Mouse (Mus musculus) midbrain, embryonic 13.5 days (tissue): Measurements from ENCODE around the gene Defb23. TPM values are rescaled to one million over a fixed set of nuclear protein-coding genes. Genes with fewer than 3 reads are reported as not detected.

Experiments
- ATAC-seq: fragments of 200-750 bp; cut with Nextera tagmentation; 2 replicates; pipeline ENCODE4 v1.8.0; 2017; ENCODE audit warnings: mild to moderate bottlenecking, moderate TSS enrichment, moderate library complexity
- H3K27ac ChIP-seq: fragments of 300-500 bp; sonication (generic); 2 replicates; pipeline ENCODE4 v1.5.1; 2015; ENCODE audit warnings: inconsistent platforms, mild to moderate bottlenecking, moderate library complexity
- H3K27me3 ChIP-seq: fragments of 300-500 bp; sonication (generic); 2 replicates; pipeline ENCODE4 v1.6.1; 2015; ENCODE audit warnings: mild to moderate bottlenecking, inconsistent platforms
- H3K36me3 ChIP-seq: fragments of 300-500 bp; sonication (generic); 2 replicates; pipeline ENCODE4 v1.6.1; 2015; ENCODE audit warnings: mild to moderate bottlenecking, inconsistent platforms
- H3K4me1 ChIP-seq: fragments of 300-500 bp; sonication (generic); replicated peaks from 2 replicates; pipeline ENCODE4 v1.6.1; 2015; ENCODE audit warnings: inconsistent platforms
- H3K4me2 ChIP-seq: fragments of 300-500 bp; sonication (generic); replicated peaks from 2 replicates; pipeline ENCODE4 v1.6.1; 2015; ENCODE audit warnings: moderate library complexity, mild to moderate bottlenecking, inconsistent platforms
- H3K4me3 ChIP-seq: fragments of 300-500 bp; sonication (generic); replicated peaks from 2 replicates; pipeline ENCODE4 v1.5.1; 2015; ENCODE audit warnings: mild to moderate bottlenecking, inconsistent platforms
- H3K9ac ChIP-seq: fragments of 300-500 bp; sonication (generic); replicated peaks from 2 replicates; pipeline ENCODE4 v1.6.1; 2015; ENCODE audit warnings: mild to moderate bottlenecking, inconsistent platforms
- H3K9me3 ChIP-seq: fragments of 300-500 bp; sonication (generic); 2 replicates; pipeline ENCODE4 v1.6.1; 2016; ENCODE audit warnings: mild to moderate bottlenecking, inconsistent platforms
- WGBS: fragments of 180-500 bp; shearing (Covaris S2); methylation state at CpG from one replicate; pipeline ENCODE4 v1.1.7; 2015; 5-methylcytosine and 5-hydroxymethylcytosine counted together
- polyA plus RNA-seq: library from polyadenylated mRNA; unstranded; fragments of >200 nt; fragmentation: Nextera tagmentation; extraction: Ambion mirVana; gene quantifications from 2 replicates; pipeline ENCODE4 v1.2.1, GENCODE M21; 2015

Defb23 gene
- polyA plus RNA-seq: not detected in 2 replicates

- Histone ChIP-seq H3K27ac (no peak within 1 kb of the TSS), H3K9me3 (no peaks in the 10 kb centered on the region), H3K27me3 (no peaks in the 10 kb centered on the region), H3K9ac (no peak within 1 kb of the TSS), H3K4me3 (no peak within 1 kb of the TSS), H3K36me3 (no peaks in the 10 kb centered on the region), H3K4me1 (no peaks in the 10 kb centered on the region), H3K4me2 (no peak within 1 kb of the TSS)
- ATAC-seq: no peak
- WGBS: 88% methylated on average over 3 of the region's 3 CpGs
Observed at GRCm38 (mm10) chr2:152464570-152465150, at the start of gene Defb23. Defb23 (minus strand) TSS chr2:152464620.

- Histone ChIP-seq H3K4me3 (no peak within 1 kb of the TSS), H3K36me3 (no peaks in the 10 kb centered on the region), H3K27ac (no peak within 1 kb of the TSS), H3K9me3 (no peaks in the 10 kb centered on the region), H3K4me1 (no peaks in the 10 kb centered on the region), H3K4me2 (no peak within 1 kb of the TSS), H3K9ac (no peak within 1 kb of the TSS), H3K27me3 (no peaks in the 10 kb centered on the region)
- no peak for ATAC-seq
- WGBS: 82% methylated on average over 1 of the region's 1 CpGs
Observed at GRCm38 (mm10) chr2:152511592-152511991, 47.2 kb upstream of the Defb23 start, which contains the start of gene Defb26. Defb26 (minus strand) TSS chr2:152511692.

GRCm38 (mm10) chr2:152503950-152504349 lies 39.5 kb upstream of the Defb23 start:
- H3K4me3 ChIP-seq: no peak overlapping the region
- no peak overlapping the region for H3K9ac ChIP-seq
- H3K4me1 ChIP-seq: no peaks in the 10 kb centered on the region
- no peaks in the 10 kb centered on the region for H3K9me3 ChIP-seq
- H3K27me3 ChIP-seq: no peaks in the 10 kb centered on the region
- no peaks in the 10 kb centered on the region for H3K36me3 ChIP-seq
- WGBS: 80% methylated on average over 2 of the region's 2 CpGs
- no peak for ATAC-seq
- no peak overlapping the region for H3K27ac ChIP-seq
- H3K4me2 ChIP-seq: no peak overlapping the region

- WGBS: 80% methylated on average over 6 of the region's 6 CpGs
- no peaks in the 10 kb centered on the region for H3K27me3 ChIP-seq
- no peaks in the 10 kb centered on the region for H3K36me3 ChIP-seq
Observed at GRCm38 (mm10) chr2:152500863-152501229, 36.4 kb upstream of the Defb23 start.

GRCm38 (mm10) chr2:152500204-152500862 lies 35.9 kb upstream of the Defb23 start:
- Histone ChIP-seq H3K4me3 (no peak overlapping the region), H3K4me1 (no peaks in the 10 kb centered on the region), H3K4me2 (no peak overlapping the region), H3K9ac (no peak overlapping the region), H3K27me3 (no peaks in the 10 kb centered on the region), H3K36me3 (no peaks in the 10 kb centered on the region), H3K27ac (no peak overlapping the region), H3K9me3 (no peaks in the 10 kb centered on the region)
- 82% methylated on average over 7 of the region's 7 CpGs for WGBS
- ATAC-seq: no peak

More at GRCm38 (mm10) chr2:152500863-152501229, 36.4 kb upstream of the Defb23 start:
- no peak overlapping the region for H3K4me3 ChIP-seq
- no peak overlapping the region for H3K4me2 ChIP-seq
- no peak overlapping the region for H3K9ac ChIP-seq
- ATAC-seq: no peak
- H3K27ac ChIP-seq: no peak overlapping the region
- no peaks in the 10 kb centered on the region for H3K4me1 ChIP-seq
- no peaks in the 10 kb centered on the region for H3K9me3 ChIP-seq

- Histone ChIP-seq H3K27me3 (no peaks in the 10 kb centered on the region), H3K4me2 (no peak overlapping the region), H3K27ac (no peak overlapping the region), H3K4me1 (no peaks in the 10 kb centered on the region), H3K9ac (no peak overlapping the region), H3K4me3 (no peak overlapping the region), H3K36me3 (no peaks in the 10 kb centered on the region), H3K9me3 (no peaks in the 10 kb centered on the region)
- ATAC-seq: no peak
- 81% methylated on average over 6 of the region's 6 CpGs for WGBS
Observed at GRCm38 (mm10) chr2:152498020-152498419, 33.6 kb upstream of the Defb23 start.

- Histone ChIP-seq H3K27me3 (no peaks in the 10 kb centered on the region), H3K4me1 (no peaks in the 10 kb centered on the region), H3K36me3 (no peaks in the 10 kb centered on the region), H3K9me3 (no peaks in the 10 kb centered on the region), H3K4me3 (no peak overlapping the region), H3K27ac (no peak overlapping the region), H3K9ac (no peak overlapping the region), H3K4me2 (no peak overlapping the region)
- ATAC-seq: no peak
- WGBS: 79% methylated on average over 6 of the region's 6 CpGs
Observed at GRCm38 (mm10) chr2:152493151-152493550, 28.7 kb upstream of the Defb23 start.

- no peak within 1 kb of the TSS for H3K27ac ChIP-seq
- H3K4me1 ChIP-seq: no peaks in the 10 kb centered on the region
- H3K4me2 ChIP-seq: no peak within 1 kb of the TSS
- no peaks in the 10 kb centered on the region for H3K36me3 ChIP-seq
- no peak within 1 kb of the TSS for H3K9ac ChIP-seq
- no peak for ATAC-seq
- no peaks in the 10 kb centered on the region for H3K9me3 ChIP-seq
- no peak within 1 kb of the TSS for H3K4me3 ChIP-seq
- H3K27me3 ChIP-seq: no peaks in the 10 kb centered on the region
Observed at GRCm38 (mm10) chr2:152490038-152490437, 25.6 kb upstream of the Defb23 start, which contains the start of gene Defb22. Defb22 (minus strand) TSS chr2:152490138.

- ATAC-seq: no peak
- H3K4me1 ChIP-seq: no peaks in the 10 kb centered on the region
- H3K4me2 ChIP-seq: no peak overlapping the region
- no peaks in the 10 kb centered on the region for H3K36me3 ChIP-seq
- H3K4me3 ChIP-seq: no peak overlapping the region
- no peaks in the 10 kb centered on the region for H3K27me3 ChIP-seq
- H3K9ac ChIP-seq: no peak overlapping the region
- WGBS: 78% methylated on average over 2 of the region's 2 CpGs
- H3K27ac ChIP-seq: no peak overlapping the region
- no peaks in the 10 kb centered on the region for H3K9me3 ChIP-seq
Observed at GRCm38 (mm10) chr2:152487024-152487423, 22.6 kb upstream of the Defb23 start.

GRCm38 (mm10) chr2:152481726-152482125 lies 17.3 kb upstream of the Defb23 start:
- Histone ChIP-seq H3K27ac (no peak overlapping the region), H3K4me2 (no peak overlapping the region), H3K4me1 (no peaks in the 10 kb centered on the region), H3K27me3 (no peaks in the 10 kb centered on the region), H3K4me3 (no peak overlapping the region), H3K36me3 (no peaks in the 10 kb centered on the region), H3K9me3 (no peaks in the 10 kb centered on the region), H3K9ac (no peak overlapping the region)
- no peak for ATAC-seq
- 90% methylated on average over 7 of the region's 7 CpGs for WGBS

GRCm38 (mm10) chr2:152480881-152481280 lies 16.5 kb upstream of the Defb23 start:
- Histone ChIP-seq H3K36me3 (no peaks in the 10 kb centered on the region), H3K4me3 (no peak overlapping the region), H3K27ac (no peak overlapping the region), H3K9ac (no peak overlapping the region), H3K4me2 (no peak overlapping the region), H3K9me3 (no peaks in the 10 kb centered on the region), H3K4me1 (no peaks in the 10 kb centered on the region), H3K27me3 (no peaks in the 10 kb centered on the region)
- ATAC-seq: no peak
- 90% methylated on average over 3 of the region's 3 CpGs for WGBS

- 72% methylated on average over 2 of the region's 2 CpGs for WGBS
Observed at GRCm38 (mm10) chr2:152476763-152477162, 12.3 kb upstream of the Defb23 start, which contains the start of gene Defb20. Defb20 (plus strand) TSS chr2:152477063.

More at GRCm38 (mm10) chr2:152476763-152477162, 12.3 kb upstream of the Defb23 start, which contains the start of gene Defb20:
- no peak within 1 kb of the TSS for H3K27ac ChIP-seq
- ATAC-seq: no peak
- H3K9ac ChIP-seq: no peak within 1 kb of the TSS
- no peaks in the 10 kb centered on the region for H3K4me1 ChIP-seq
- H3K4me2 ChIP-seq: no peak within 1 kb of the TSS
- no peak within 1 kb of the TSS for H3K4me3 ChIP-seq
- no peaks in the 10 kb centered on the region for H3K36me3 ChIP-seq
- H3K27me3 ChIP-seq: no peaks in the 10 kb centered on the region
- no peaks in the 10 kb centered on the region for H3K9me3 ChIP-seq
